Mouse (Mus musculus): ENCODE results near the gene Map3k3.
"Not testable (repeated sequence)": the region's sequence is repeated elsewhere in the genome, so short reads cannot be mapped to it uniquely, and the experiment has no call there.

Map3k3 gene

DNA sequence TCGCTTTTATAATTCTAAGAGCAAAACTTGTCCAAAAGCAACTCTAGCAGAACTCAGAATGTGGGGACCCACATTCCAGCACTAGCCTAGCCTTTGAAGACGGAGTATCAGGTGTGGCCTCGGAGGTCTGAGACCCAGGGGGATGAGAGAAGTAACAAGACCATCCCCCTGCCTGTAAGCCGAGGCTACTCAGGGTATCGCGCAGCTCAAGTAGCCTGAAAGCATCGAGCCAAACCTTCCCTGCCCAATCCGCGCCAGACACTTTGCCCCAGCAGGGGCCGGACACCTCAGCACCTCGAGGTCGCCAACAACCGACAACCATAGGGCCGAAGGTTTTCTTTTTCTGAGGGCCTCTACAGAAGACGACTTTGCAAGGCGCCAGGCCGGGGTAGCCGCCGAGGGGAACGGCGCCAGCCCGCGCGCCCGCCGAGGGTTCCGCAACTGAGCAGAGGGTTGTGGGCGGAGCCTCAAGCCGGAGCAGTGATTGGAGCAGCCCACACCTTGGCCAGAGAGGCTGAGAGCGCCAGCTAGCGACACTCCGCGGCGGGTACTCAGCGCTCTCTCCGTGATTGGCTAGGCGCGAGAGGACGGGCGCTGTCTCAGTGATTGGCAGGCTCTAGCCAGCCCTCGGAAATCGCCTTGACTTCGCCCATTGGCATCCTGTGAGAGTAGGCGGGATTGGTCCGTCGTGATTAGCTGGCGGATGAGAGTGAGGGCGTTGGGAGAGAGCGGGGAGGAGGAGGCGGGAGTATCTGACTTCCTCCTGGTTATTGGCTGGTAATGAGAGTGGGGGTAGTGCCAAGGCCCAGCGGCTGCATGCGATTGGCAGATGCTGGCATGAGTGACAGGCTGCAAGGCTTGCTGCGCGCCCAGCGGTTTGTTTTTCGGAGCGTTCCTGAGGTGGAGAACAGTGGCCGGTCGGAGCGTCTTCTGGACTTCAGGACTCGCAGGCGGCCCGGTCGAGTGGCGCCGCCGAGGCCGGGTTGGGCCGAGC, at the start of gene Map3k3:
Gene Map3k3, plus strand, starts transcription at position 906 of the 994 bp plus-strand sequence.
- in situ Hi-C loops (cut with MboI), result no loop called here

DNA sequence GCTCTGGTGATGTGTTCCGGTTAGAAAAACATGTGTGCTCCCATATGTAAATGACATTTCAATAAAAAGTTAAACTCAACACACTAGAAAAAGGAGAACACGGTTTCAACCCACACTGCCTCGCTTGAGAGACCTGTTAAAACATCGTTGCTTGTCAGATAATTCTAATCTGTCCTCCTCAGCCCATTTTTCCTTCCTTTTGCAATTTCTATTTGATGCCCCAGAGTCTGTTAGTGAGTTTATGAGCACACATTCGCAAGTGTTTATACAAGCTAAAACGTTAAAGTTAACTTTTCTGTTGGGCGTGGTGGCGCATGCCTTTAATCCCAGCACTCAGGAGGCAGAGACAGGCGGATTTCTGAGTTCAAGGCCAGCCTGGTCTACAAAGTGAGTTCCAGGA, 49.4 kb upstream of the Map3k3 start:
- in situ Hi-C loops (cut with MboI), result no loop called here

DNA sequence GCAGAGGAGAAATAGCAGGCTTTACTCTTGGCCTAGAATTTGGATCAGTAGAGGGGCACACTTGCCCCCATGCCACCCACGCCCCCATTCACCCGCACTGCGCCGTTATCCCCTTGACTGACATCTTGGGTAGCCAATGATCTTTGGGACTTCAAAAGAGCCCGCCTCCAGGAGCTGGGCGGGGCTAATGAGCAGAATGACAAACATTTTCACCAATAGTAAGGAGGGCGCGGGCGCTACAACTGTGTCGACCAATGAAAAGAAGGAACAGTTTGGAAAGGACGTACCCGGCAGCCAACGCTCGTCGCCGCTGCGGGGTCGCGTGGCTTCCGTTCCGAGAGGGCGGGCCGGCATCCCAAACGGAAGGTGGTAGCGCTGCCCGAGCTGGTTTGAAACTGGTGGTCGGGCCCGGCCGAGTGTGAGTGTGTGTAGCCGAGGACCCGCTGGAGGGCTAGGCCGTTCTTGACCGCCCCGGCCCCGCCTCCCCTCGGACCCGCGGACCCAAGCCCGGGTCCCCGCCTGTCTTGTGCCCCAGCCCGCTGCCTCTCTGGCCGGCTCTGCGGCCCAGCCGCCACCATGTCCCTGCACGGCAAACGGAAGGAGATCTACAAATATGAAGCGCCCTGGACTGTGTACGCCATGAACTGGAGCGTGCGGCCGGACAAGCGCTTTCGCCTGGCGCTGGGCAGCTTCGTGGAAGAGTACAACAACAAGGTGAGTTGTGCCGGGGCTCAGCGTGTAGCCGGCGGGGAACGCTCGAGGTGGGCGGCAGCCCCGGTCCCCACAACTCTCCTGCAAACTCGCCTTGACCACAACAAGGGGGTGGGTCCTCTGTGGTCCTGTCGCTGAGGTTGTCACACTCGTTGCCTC, 47.6 kb upstream of the Map3k3 start, which contains the start of gene Dcaf7:
Gene Dcaf7, plus strand, starts transcription at position 325 of the 870 bp plus-strand sequence.
- in situ Hi-C loops (cut with MboI), result no loop called here

DNA sequence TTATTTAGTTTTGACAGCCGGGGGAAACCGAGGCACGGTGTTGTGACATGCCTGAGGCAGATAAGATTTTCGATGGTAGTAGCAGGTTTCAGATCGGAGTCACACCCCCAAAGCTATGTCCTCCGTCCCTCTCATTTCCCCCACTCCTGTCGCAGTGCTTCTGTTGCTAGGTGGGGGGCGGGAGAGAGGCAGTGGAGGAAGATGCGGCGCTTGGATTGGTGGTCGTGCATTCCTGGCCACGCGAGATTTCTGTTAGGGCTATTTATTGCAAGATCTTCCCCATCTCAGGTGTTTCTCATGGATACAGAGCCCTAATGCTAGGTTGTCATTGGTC, 47.0 kb upstream of the Map3k3 start:
- in situ Hi-C loops (cut with MboI), result no loop called here

DNA sequence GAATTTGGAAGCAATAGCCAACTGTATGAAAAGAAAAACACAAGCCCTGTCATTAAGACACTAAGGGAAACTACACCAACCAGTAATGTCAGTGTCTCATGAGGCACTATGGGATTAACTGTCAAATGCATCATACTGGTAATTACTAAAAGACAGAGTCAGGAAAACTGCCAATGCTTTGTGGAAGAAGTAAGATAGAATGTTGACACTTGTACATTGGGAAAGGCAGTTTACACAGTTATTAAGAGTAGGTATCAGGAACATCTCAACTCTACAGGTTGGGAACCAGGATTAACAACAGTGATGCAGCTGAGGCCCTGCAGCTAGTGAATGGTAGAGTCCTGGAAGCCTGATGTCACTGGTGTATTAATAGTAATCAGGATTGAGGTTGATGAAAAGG, 40.1 kb upstream of the Map3k3 start:
- in situ Hi-C loops (cut with MboI), result no loop called here

DNA sequence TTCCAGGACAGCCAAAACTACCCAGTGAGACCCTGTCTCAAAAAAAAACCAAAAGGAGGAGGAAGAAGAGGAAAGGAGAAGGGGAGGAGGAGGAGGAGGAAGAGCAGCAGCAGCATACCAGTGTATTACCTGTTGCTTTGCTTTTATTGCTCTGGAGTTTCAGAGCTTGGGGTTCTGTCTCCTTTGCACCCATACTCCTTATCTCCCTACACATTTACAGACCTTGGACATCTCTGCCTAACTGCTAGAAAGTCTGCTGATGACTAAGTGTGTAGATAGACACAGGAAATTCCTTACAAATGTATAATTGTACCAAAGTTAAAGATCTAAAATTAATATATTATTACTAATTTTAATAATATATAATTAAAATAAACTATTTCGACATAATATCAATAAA, 39.2 kb upstream of the Map3k3 start:
- in situ Hi-C loops (cut with MboI), result no loop called here

DNA sequence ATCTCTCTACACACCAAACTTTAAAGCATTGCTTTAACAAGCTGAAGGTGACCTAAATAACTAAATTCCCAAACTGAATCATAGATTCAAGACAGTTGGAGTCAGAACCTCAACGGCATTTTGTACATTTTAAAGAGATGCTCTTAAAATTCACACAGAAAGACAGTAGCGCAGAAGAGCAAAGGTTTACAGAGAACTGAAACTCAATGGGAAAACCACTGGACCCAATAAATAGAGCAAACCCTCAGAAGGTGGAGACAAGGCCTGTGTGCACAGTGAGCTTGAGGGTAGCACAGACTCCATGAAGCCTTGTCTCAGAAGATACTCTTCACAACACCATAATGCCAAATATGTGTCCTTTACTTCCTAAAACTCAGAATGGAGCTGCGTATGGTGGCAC, 38.6 kb upstream of the Map3k3 start:
- in situ Hi-C loops (cut with MboI), result no loop called here

DNA sequence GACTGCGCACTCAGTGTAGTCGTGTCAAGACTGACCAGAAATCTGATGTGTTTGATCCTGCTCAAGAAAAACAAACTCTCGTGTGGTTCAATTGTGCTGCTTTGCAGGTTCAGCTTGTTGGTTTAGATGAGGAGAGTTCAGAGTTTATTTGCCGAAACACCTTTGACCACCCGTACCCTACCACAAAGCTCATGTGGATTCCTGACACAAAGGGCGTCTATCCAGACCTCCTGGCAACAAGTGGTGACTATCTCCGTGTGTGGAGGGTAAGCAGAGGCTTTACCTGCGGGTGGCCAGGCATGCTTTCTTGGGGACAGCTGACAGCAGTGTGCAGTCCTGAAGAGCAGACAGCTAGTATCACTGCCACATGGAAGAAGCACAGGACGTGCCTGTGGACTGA, 37.8 kb upstream of the Map3k3 start:
- in situ Hi-C loops (cut with MboI), result no loop called here

DNA sequence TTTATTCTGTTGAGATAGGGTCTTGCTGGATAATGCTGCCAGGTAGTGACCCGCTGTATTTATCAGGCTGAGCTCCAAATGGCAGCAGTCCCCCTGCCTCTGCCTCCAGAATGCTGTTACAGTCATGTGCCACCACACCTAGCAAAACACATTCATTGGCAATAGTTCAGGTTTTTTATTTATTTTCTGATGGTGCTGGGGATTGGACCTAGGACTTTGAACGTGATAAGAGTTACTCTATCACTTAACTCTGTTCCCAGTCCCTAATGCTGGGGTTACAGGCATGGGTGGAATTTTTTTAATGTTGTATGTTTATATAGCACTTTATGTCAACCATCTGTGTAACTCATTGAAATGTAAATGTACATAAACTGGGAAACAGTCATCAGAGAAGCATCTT, 30.5 kb upstream of the Map3k3 start:
- in situ Hi-C loops (cut with MboI), result no loop called here

DNA sequence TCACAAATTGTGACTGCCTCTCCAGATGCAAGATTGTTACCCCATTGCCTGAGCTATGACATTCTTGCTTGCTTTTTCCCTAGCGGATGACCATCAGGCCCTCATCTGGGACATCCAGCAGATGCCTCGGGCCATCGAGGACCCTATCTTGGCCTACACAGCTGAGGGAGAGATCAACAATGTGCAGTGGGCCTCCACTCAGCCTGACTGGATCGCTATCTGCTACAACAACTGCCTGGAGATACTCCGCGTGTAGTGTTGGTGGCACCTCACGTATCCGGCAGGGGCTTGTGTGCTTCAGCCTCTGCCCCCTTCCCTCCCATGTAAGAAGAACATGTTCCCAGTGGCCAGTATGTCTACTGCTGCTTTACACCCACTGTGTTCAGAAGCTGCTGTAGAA, 29.8 kb upstream of the Map3k3 start:
- in situ Hi-C loops (cut with MboI), result no loop called here

DNA sequence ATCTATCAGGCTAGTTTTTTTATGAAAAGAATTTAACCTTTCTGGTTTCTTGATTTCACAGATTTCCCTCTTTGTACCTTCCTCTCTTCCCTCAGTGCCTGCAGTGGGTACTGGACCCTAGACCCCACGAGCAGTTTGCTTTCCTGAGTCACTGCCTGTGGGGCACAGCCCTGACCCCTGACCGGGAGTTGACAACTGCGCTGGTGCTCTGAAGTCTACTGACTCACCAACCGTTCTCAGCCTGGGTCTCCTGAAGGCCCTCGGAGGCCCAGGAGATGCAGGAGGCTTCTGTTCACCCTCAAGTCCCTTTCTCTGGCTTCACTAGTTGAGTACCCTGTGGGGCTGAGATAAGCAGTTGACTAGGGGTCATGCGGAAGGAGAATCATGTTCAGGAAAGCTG, 29.1 kb upstream of the Map3k3 start:
- in situ Hi-C loops (cut with MboI), result no loop called here

DNA sequence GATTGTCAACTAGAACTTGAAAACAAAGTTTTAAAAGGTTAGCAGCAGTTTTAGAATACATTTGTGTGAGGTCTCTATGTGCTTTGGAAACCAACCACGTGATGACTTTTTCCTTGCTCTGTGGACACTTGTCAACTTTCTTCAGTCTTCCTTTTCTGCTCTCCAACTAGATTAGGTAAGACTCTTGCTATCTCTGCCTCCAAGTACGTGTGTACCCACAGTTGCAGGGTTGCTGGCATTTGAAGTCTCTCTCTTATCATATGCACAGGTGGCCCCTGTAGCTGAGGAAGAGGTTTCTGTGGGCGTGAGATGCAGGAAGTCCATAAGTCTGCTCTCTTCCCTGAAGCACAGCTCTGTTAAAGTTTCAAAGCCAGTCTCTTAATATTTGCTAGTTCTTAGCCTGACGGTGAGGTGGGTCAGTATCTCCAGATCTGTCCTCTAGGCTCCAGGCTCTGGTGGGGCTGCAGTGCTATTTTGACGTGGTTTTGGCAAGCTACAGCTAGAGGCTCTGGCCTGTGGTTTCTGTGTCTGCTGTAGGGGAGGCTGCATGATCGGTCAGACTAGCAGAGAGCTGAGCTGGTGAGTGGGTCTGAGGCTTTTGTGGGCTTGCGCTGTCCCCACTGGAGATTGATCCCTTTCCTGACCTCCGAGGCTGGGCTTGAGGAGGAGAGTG, 27.5 kb upstream of the Map3k3 start:
- in situ Hi-C loops (cut with MboI), result no loop called here

DNA sequence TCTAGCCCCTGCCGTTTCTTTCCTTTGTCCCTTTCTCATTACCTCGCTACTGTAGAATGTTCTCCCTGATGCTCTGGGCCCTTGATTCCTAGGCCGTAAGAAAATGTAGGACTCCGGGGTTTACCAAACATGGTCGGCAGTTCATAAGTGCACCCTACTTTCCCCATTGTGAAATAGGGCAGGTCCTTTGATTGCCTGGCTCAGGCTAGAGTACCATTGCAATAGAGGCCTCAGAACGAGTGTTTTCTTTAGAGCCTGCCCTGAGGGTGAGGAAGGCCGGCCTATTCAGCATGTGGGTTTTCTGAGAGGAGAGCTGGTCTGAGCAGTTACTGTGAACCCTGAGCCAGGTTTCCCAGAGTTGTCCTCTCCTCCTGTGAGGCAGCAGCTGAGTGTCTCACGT, 26.4 kb upstream of the Map3k3 start:
- in situ Hi-C loops (cut with MboI), result no loop called here

DNA sequence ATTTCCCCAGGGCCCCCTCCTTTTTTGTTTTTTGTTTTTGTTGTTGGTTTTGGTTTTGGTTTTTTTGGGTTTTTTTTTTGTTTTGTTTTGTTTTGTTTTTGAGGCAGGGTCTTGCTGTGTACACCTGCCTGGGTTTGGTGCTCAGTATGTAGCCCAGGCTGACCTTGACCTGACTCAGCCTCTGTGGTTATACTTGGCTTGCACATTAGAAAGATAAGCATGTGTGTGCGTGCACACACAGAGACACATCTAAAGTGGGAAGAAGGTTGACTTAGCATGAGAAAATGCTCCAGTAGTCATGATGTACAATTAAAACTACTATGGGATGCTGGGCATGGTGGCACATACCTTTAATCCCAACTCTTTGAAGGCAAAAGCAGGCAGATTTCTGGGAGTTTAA, 23.9 kb upstream of the Map3k3 start:
- in situ Hi-C loops (cut with MboI), result no loop called here

DNA sequence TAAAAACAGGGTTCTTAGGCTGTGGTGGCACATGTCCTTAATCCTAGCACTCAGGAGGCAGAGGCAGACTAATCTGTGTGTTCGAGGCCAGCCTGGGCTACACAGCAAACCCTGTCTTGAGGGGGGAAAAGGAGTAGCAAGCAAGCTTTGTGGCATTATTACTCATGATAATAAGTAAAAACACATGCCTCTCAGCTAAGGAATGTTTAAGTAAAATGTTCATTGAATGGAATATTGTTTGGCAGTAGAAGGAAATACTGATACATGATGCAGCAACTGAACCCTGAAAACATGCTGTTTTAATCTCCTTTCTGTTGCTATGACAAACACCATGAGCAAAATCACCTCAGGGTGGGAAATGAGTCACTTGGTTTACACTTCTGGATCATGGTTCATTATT, 23.1 kb upstream of the Map3k3 start:
- in situ Hi-C loops (cut with MboI), result no loop called here

DNA sequence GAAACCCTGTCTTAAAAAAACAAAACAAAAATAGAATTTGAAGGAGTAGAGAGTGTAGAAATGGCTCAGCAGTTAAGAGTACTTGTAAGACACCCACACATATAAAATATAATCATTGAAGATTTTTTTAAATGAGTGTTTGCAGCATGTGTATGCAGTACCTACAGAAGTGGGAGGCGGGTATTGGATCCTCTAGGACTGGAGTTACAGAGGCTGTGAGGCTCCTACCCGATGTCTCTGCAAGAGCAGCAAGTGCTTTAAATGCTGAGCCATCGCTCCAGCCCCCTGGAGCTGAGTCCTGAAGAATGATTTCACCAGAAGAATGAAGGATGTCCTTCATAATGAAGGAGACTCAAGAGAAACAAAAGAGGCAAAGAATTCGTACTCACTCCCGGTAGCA, 20.7 kb upstream of the Map3k3 start:
- in situ Hi-C loops (cut with MboI), result no loop called here

DNA sequence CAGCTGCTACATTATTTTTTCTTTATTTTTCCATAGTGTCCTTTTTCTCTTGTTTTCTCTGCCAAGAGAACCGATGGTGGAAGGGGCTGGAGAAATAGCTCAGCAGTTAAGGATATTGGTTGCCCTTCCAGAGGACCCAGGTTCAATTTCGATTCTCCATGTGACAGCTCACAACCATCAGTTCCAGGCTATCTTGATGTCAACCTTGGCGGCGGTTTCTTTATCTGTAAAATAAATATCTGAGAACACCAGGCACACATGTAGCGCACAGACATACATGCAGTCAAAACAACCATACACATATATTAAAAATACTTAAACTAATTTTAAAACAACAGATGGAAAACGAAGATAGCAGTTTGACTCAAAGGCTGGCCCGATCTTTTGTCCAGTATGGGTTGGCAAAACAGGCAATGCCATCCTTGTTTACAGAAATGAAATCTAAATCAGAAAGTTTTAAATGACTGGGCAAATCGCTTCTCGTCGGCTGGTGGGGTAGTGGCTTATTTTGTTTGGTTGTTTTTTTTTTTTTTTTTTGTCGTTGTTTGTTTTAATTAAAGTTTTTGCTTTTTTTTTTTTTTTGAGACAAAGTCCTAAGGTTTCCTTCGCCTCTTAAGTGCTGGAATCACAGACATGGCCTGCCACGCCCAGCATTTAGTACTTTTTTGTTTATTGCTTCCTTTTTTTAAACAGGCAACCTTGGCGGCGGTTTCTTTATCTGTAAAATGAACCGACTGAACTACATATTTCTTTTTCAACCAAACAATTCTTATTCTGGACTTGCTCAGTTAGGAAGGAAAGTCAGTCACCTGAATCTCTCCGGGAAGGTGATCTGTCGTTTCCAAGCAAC, 19.1 kb upstream of the Map3k3 start:
- in situ Hi-C loops (cut with MboI), result no loop called here

DNA sequence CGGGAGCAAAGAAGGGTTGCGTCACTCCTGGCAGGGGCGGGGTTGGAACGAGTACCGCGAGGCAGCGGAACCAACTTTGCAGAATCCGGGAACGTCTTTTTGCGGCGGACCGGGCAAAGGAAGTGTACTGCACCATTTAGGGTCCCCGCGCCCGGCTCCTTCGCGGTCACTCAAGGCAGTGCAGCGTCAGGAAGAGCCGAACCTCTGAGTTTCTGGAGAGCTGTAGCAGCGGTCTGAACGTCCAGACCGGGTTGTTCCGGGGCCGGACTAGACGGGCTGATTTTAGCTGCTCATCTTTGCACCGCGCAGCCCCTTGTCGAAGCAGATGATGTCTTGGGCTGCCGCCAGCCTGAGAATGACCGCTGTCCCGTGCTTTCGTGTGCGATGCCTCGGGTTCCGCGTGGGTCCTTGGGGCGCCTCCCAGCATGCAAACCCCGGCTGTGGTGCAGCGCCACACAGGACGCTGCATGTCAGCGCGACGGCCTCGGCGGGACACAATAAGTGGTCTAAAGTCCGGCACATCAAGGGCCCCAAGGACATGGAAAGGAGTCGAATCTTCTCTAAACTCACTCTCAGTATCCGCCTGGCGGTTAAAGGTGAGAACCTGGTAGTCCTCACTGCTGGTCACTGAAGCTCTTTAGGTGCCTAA, 18.4 kb upstream of the Map3k3 start, which contains the start of gene Taco1:
Gene Taco1, plus strand, starts transcription at position 139 of the 649 bp plus-strand sequence.
- in situ Hi-C loops (cut with MboI), result no loop called here

DNA sequence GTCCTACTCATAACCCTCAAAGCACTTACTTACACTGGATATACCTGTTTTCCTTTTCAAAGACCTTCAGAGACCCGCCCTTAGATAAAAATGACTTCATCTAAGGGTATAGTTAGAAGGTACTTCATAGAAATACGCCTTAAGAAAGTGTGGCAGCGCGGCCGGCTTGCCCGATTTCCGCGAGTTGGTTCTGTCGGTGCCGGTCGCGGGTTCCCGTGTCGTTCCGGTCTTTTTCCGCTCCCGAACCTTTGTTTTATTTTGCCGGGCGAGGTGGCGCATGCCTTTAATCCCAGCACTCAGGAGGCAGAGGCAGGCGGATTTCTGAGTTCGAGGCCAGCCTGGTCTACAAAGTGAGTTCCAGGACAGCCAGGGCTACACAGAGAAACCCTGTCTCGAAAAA, 17.8 kb upstream of the Map3k3 start:
- in situ Hi-C loops (cut with MboI), result not testable (repeated sequence)

DNA sequence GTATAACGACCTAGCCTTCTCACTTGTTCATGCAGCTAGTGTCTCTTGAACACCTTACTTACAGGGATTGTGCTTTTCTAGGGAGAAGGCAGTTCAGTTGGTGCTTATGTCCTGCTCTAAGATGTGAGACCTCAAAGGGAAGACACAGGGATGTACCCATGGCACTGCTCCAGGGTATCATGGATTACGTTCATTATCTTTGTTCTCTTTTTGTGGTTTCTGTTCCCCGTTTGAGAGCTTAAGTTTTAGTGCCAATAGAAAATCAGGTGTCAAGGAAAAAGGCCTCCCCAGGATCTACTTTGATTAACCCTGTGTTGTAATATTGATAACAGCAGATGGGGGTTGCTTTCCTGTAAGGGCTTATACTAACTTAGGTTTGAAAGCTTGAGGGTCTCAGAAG, 10.6 kb upstream of the Map3k3 start:
- in situ Hi-C loops (cut with MboI), result no loop called here

DNA sequence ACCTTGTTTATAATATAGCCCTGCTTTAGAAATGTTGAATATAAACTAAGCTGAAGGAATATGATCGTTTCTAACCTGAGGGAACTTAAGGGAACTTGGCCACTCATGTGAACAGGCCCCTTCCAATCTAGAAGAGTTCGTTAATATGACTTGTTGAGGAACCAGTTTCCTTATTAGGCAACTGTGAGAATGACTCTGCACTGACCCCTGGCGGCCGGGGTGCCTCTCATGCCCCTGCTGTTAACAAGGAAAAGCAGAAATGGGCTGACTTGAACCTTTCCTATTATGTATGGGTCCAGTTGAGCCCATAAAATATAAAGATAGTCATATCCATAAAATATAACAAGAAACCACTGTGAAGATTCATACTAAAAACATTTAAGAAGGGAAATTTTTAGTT, 8.1 kb upstream of the Map3k3 start:
- in situ Hi-C loops (cut with MboI), result no loop called here
